Mouse (Mus musculus): ENCODE data around the gene Spc24. TPM values are rescaled to one million over a fixed set of nuclear protein-coding genes. Genes with fewer than 3 reads are reported as not detected.

Spc24 gene
- polyA plus RNA-seq, 1 experiment from 2014 or later: 44.6 TPM

DNA sequence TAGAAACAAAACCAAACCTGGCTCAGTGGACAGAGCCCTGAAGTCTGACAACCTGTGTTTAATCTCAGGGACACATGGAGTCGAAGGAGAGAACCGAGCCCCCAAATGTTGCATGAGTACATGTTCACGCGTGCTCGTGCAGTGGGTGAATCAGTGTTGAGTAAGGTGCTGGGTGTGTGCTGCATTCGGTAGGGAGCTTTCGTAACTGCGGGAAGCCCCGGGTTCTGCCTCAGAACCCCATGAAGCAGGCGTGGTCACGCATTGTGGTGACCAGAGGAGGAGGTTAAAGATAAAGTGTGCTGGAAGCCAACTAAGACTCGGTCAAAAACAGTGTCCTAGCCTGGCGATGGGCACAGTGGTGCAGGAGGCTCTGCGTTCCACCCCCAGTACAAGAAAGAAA lies 19.7 kb downstream of the Spc24 start:
- Histone ChIP-seq H3K9ac (replicated peaks) (no peak overlapping the region), H3K27ac (no peak overlapping the region), H3K4me2 (replicated peaks) (no peak overlapping the region), H3K9me3 (no peaks in the 10 kb centered on the region), H3K4me1 (replicated peaks) (no peaks in the 10 kb centered on the region), H3K4me3 (replicated peaks) (no peak overlapping the region), H3K27me3 (no peaks in the 10 kb centered on the region), H3K36me3 (peaks cover 93% of the 10 kb centered on the region)
- 98% methylated on average over 14 of the region's 14 CpGs for WGBS
- ATAC-seq: no peak

DNA sequence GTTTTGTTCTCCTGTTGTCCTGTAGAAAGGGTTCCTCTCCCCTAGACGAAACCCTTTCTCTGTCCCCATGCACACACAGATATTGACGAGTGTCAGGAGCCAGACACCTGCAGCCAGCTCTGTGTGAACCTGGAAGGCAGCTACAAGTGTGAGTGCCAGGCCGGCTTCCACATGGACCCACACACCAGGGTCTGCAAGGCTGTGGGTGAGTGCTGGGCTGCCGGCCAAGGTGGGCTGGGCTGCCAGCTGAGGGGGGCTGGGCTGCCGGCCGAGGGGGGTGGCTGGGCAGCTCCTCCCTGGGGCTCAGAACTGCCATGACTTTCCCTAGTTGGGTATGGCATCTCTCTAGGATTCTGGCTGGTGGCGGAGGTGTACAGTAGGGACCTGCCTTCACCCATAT lies 21.3 kb downstream of the Spc24 start:
- no peak overlapping the region for H3K27ac ChIP-seq
- H3K9me3 ChIP-seq: no peaks in the 10 kb centered on the region
- no peak overlapping the region for H3K9ac ChIP-seq (replicated peaks)
- H3K4me3 ChIP-seq (replicated peaks): no peak overlapping the region
- 89% methylated on average over 7 of the region's 7 CpGs for WGBS
- no peaks in the 10 kb centered on the region for H3K27me3 ChIP-seq
- no peak overlapping the region for H3K4me2 ChIP-seq (replicated peaks)
- no peaks in the 10 kb centered on the region for H3K4me1 ChIP-seq (replicated peaks)
- no peak for ATAC-seq
- peaks cover 93% of the 10 kb centered on the region for H3K36me3 ChIP-seq

DNA sequence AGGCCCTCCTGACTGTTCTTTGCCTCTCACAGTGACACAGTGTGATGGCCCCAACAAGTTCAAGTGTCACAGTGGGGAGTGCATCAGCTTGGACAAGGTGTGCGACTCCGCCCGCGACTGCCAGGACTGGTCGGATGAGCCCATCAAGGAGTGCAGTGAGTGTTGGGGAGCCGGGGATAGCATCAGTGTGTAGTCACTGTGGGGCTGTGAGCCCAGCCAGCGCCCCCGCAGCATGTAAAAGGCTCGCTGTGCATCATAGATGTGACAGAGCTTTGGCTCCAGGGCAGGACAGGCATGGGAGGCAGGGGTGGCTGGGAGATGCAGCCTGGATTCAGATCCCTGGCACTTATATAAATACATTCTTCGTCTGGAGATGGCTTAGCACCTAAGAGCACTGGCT lies 22.9 kb downstream of the Spc24 start:
- Histone ChIP-seq H3K27me3 (no peaks in the 10 kb centered on the region), H3K4me2 (replicated peaks) (no peak overlapping the region), H3K4me3 (replicated peaks) (no peak overlapping the region), H3K4me1 (replicated peaks) (no peaks in the 10 kb centered on the region), H3K36me3 (peaks cover 97% of the 10 kb centered on the region), H3K27ac (no peak overlapping the region), H3K9ac (replicated peaks) (no peak overlapping the region), H3K9me3 (no peaks in the 10 kb centered on the region)
- 95% methylated on average over 10 of the region's 10 CpGs for WGBS
- no peak for ATAC-seq

DNA sequence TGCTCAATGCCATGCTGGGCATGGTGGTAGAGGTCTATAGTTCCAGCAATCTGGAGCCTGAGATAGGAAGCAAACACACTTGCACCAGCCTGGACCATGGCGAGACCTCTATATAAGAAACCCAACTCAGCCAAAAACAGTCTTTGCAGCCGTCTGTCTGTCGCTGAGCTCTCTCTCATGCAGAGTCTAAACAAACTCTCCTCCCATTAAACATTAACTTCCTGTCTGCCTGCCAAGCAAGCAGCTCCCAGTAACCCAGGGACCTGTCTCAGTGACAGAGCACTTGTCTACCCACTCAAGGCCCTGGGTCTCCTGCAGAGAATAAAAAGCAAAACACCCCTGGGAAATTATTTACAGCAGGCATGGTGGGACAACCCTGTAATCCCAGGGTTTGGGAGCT lies 23.5 kb downstream of the Spc24 start:
- Histone ChIP-seq H3K9me3 (no peaks in the 10 kb centered on the region), H3K4me3 (replicated peaks) (no peak overlapping the region), H3K4me1 (replicated peaks) (no peaks in the 10 kb centered on the region), H3K4me2 (replicated peaks) (no peak overlapping the region), H3K36me3 (peaks cover 97% of the 10 kb centered on the region), H3K9ac (replicated peaks) (no peak overlapping the region), H3K27me3 (no peaks in the 10 kb centered on the region), H3K27ac (no peak overlapping the region)
- ATAC-seq: no peak
- WGBS: 89% methylated on average over 3 of the region's 3 CpGs

DNA sequence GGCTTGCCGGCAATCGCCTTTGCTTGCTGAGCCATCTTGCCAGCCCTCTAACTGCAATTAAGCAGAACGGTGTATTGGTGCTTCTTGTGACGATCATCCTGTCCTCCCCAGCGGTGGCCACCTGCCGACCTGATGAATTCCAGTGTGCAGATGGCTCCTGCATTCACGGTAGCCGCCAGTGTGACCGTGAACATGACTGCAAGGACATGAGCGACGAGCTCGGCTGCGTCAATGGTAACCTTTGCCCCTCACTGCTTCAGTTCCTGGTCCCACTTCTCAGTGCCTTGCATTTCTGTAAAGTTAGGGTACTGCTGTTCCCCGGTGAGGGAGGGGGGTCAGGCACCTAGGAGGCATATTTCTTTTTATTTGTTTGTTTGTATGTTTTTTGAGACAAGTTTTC lies 25.0 kb downstream of the Spc24 start:
- Histone ChIP-seq H3K27me3 (no peaks in the 10 kb centered on the region), H3K4me3 (replicated peaks) (no peak overlapping the region), H3K27ac (no peak overlapping the region), H3K36me3 (peaks cover 93% of the 10 kb centered on the region), H3K9ac (replicated peaks) (no peak overlapping the region), H3K4me2 (replicated peaks) (no peak overlapping the region), H3K4me1 (replicated peaks) (no peaks in the 10 kb centered on the region), H3K9me3 (no peaks in the 10 kb centered on the region)
- 90% methylated on average over 14 of the region's 14 CpGs for whole genome bisulfite sequencing
- no peak for ATAC-seq

DNA sequence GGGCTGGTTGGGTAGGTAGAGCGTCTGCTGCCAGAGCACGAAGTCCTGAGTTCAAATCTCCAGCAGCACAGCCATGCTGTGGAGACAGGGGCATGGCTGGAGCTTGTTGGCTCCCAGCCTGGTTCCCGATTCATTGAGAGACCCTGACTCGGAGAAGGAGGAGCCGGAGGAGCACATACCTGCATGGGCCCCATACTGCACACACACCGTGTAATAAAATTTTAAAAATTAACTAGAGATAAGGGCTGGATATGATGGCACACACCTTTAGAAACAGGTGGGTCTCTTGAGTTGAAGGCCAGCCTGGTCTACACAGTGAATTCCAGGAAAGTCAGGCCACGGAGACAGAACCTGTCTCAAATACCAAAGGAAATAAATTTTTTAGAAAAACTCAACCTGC lies 26.1 kb downstream of the Spc24 start:
- H3K9me3 ChIP-seq: no peaks in the 10 kb centered on the region
- no peak for ATAC-seq
- H3K27ac ChIP-seq: no peak overlapping the region
- H3K4me3 ChIP-seq (replicated peaks): no peak overlapping the region
- H3K4me1 ChIP-seq (replicated peaks): 0 out of 2 replicates have a peak, but pooled peaks cover 4% of the 10 kb centered on the region
- no peak overlapping the region for H3K9ac ChIP-seq (replicated peaks)
- WGBS: 97% methylated on average over 7 of the region's 7 CpGs
- H3K4me2 ChIP-seq (replicated peaks): no peak overlapping the region
- H3K36me3 ChIP-seq: peaks cover 85% of the 10 kb centered on the region
- no peaks in the 10 kb centered on the region for H3K27me3 ChIP-seq

DNA sequence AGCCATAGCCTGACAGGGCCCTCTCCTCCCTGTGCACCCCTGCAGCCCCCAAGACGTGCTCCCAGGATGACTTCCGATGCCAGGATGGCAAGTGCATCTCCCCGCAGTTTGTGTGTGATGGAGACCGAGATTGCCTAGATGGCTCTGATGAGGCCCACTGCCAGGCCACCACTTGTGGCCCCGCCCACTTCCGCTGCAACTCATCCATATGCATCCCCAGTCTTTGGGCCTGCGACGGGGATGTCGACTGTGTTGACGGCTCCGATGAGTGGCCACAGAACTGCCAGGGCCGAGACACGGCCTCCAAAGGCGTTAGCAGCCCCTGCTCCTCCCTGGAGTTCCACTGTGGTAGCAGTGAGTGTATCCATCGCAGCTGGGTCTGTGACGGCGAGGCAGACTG lies 26.7 kb downstream of the Spc24 start:
- Histone ChIP-seq H3K4me3 (replicated peaks) (no peak overlapping the region), H3K36me3 (peaks cover 82% of the 10 kb centered on the region), H3K27me3 (no peaks in the 10 kb centered on the region), H3K4me2 (replicated peaks) (no peak overlapping the region), H3K4me1 (replicated peaks) (0 out of 2 replicates have a peak, but pooled peaks cover 4% of the 10 kb centered on the region), H3K9ac (replicated peaks) (no peak overlapping the region), H3K9me3 (no peaks in the 10 kb centered on the region), H3K27ac (no peak overlapping the region)
- WGBS: 82% methylated on average over 17 of the region's 17 CpGs
- ATAC-seq: no peak

DNA sequence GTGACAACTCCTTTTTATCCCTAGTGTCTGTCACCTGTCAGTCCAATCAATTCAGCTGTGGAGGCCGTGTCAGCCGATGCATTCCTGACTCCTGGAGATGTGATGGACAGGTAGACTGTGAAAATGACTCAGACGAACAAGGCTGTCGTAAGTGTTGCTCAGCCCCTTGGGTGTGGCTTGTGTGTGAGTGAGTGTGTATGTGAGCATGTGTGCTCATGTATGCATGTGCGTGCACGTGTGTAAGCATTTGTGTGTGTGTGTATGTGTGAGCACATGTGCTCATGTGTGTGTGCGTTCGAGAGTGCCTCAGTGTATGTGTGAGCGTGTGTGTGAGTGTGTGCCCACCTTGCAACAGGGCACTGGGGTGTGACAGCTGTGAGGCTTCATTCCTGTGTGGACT lies 27.8 kb downstream of the Spc24 start:
- 0 out of 2 replicates have a peak, but pooled peaks cover 4% of the 10 kb centered on the region for H3K4me1 ChIP-seq (replicated peaks)
- H3K9me3 ChIP-seq: no peaks in the 10 kb centered on the region
- no peaks in the 10 kb centered on the region for H3K27me3 ChIP-seq
- H3K36me3 ChIP-seq: peaks cover 77% of the 10 kb centered on the region
- H3K9ac ChIP-seq (replicated peaks): no peak overlapping the region
- no peak overlapping the region for H3K4me2 ChIP-seq (replicated peaks)
- no peak for ATAC-seq
- no peak overlapping the region for H3K27ac ChIP-seq
- 95% methylated on average over 9 of the region's 9 CpGs for WGBS
- H3K4me3 ChIP-seq (replicated peaks): no peak overlapping the region

DNA sequence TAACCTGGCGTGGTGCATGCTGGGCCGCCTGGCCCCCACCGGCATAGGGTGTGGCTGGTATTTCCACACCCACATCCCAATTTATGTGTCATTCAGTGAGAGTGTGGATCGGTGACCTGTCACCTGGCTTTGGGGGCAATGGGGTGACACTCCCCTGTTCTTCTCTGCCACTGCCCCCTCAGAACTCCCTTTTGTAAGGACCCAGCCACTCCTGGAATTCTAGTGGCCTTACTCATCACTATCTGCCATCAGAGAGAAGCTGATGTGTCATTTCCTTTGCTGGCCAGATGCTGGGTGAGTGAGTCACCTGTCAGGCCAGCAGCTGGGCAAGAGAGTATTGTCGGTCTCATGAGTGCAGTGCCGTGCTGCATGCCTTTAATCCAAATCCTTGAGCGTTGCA lies 30.8 kb downstream of the Spc24 start:
- peaks cover 55% of the 10 kb centered on the region for H3K36me3 ChIP-seq
- H3K9me3 ChIP-seq: no peaks in the 10 kb centered on the region
- H3K4me3 ChIP-seq (replicated peaks): no peak overlapping the region
- WGBS: 86% methylated on average over 7 of the region's 7 CpGs
- no peaks in the 10 kb centered on the region for H3K27me3 ChIP-seq
- H3K4me1 ChIP-seq (replicated peaks): peaks cover 29% of the 10 kb centered on the region
- no peak overlapping the region for H3K27ac ChIP-seq
- ATAC-seq: no peak
- H3K4me2 ChIP-seq (replicated peaks): no peak overlapping the region
- H3K9ac ChIP-seq (replicated peaks): no peak overlapping the region

DNA sequence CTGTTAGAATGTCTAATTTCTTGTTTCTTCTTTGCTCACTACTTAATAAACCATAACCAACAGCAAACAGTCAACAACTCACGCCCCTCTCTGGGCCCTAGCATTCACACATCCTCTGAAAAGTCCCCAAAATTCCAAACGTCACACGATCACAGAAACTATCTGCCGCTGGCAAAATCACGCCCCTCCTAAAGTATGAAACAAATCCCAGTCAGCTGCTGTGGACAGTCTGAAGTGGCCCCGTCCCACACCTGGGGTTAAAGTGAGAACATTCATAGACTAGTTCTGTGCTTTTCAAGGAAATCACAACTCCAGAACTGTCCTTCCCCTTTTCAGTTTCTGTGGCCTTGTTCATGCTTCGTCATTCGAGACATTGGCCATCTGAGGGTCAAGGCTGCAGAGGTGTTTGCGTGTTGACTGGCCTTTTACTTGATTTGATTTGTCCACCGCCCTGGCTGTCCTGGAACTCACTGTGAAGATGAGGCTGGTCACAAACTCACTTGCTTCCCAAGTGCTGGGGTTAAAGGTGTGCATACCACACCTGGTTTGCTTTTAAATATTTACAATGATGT lies 31.8 kb downstream of the Spc24 start:
- Histone ChIP-seq H3K9ac (replicated peaks) (no peak overlapping the region), H3K27ac (no peak overlapping the region), H3K27me3 (no peaks in the 10 kb centered on the region), H3K36me3 (peaks cover 46% of the 10 kb centered on the region), H3K4me2 (replicated peaks) (no peak overlapping the region), H3K4me3 (replicated peaks) (no peak overlapping the region), H3K4me1 (replicated peaks) (peaks cover 29% of the 10 kb centered on the region), H3K9me3 (no peaks in the 10 kb centered on the region)
- ATAC-seq: no peak
- 90% methylated on average over 10 of the region's 10 CpGs for WGBS

DNA sequence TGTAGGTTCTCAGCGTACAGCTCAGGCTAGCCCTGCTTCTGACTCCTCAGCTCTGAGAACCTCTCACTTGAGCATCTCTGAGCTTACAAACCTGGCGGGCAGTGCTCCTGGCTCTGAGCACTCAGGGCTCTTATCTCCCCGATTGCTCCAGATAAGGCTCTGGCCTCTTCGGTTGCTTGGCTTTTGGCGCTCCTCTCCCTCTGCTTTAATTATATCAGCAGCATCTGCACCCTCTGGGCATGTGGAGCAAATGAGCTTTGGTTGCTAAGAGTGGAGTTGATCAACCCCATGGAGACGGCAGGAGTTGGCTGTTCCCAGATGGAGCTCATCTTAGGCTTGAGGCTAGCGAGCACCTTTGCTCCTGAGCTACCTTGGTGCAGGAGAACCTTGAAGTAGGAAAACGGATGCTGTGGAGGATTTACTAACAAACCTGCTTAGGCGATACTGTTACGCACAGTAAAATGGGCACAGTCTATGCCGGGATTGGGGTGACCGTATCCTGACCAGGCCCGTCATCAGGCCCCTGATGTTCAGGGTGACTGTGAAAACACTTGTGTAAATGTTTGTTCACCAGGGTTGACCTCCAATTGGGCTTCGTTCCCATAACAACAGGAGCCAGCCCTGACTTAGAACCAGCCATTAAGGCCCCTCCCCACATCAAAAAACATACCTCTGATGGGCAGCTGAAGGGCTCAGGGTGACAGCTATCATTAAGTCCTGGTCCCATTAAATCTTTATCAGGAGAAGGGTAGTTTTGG lies 33.7 kb downstream of the Spc24 start:
- Histone ChIP-seq H3K4me2 (replicated peaks) (peak overlapping the region; percentile 83), H3K27ac (peak overlapping the region; percentile 19; the same call in 1 of the 2 replicates), H3K4me3 (replicated peaks) (peak overlapping the region; percentile 7; the same call in 1 of the 2 replicates), H3K27me3 (no peaks in the 10 kb centered on the region), H3K4me1 (replicated peaks) (peaks cover 36% of the 10 kb centered on the region), H3K9me3 (no peaks in the 10 kb centered on the region), H3K36me3 (peaks cover 27% of the 10 kb centered on the region), H3K9ac (replicated peaks) (peak overlapping the region; percentile 40; the same call in 1 of the 2 replicates)
- no peak for ATAC-seq
- WGBS: 75% methylated on average over 14 of the region's 14 CpGs

DNA sequence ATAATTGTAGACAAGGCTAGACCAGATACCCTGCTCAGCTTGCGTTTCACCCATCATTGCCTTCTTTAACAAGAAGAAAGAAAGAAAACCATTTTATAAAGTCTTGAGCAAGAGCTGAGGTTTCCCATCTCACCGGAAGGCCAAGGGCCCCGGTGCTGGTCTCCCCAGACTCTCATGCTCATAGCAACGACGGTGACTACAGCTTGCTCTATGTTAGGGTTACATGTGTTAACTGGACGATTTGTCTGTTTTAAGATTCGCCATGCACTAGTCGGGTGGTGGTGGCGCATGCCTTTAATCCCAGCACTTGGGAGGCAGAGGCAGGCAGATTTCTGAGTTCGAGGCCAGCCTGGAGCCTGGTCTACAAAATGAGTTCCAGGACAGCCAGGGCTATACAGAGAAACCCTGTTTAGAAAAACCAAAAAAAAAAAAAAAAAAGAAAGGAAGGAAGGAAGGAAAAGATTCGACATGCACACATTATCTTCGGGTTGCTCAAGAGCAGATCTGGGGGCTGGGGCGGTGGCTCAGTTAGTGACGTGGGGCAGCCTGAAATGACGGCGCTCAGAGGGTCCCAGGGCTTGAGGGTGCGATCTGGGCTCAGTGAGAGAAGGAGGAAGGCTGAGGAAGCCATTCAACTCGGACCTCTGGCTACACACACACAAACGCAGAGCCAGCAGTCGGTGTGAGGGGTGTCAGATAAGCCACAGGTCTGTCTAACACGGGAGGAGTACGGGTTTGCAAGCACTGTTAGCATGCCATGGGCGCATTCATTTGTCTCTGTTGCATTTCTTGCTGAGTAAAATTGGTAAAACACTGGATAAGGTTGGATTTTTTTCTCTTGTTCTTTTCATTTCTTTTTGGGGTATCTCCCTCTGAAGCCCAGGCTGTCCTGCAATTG lies 34.6 kb downstream of the Spc24 start:
- peak overlapping the region; percentile 40; the same call in 1 of the 2 replicates for H3K9ac ChIP-seq (replicated peaks)

More for the DNA sequence above, 34.6 kb downstream of the Spc24 start:
- ATAC-seq: no peak
- no peaks in the 10 kb centered on the region for H3K9me3 ChIP-seq
- H3K4me2 ChIP-seq (replicated peaks): peak overlapping the region; percentile 83
- no peaks in the 10 kb centered on the region for H3K27me3 ChIP-seq
- H3K4me1 ChIP-seq (replicated peaks): peaks cover 36% of the 10 kb centered on the region
- H3K36me3 ChIP-seq: peaks cover 21% of the 10 kb centered on the region; the same call in 1 of the 2 replicates
- 91% methylated on average over 23 of the region's 23 CpGs for WGBS
- peak overlapping the region; percentile 59 for H3K4me3 ChIP-seq (replicated peaks)
- H3K27ac ChIP-seq: peak overlapping the region; percentile 19; the same call in 1 of the 2 replicates

Measured in midbrain, embryonic 13.5 days (tissue).